Mouse (Mus musculus) CH12.LX (cell line): Measurements from ENCODE around the gene Pak2.

Experiments
- CTCF ChIP-seq, 2 experiments: IDR thresholded peaks in 1 of 2; conservative IDR thresholded peaks in 1 of 2; 2 replicates each; pipeline ENCODE4 v1.5.1; 2011 to 2012; ENCODE audit warnings: low read depth in 2 of 2, low read length in 2 of 2, improper control_type of control experiment in 1 of 2, inconsistent platforms in 1 of 2, mild to moderate bottlenecking in 1 of 2, moderate library complexity in 1 of 2
- E2F4 ChIP-seq: IDR thresholded peaks from 2 replicates; pipeline ENCODE4 v1.6.1; 2011; ENCODE audit warnings: low read depth, low read length, improper control_type of control experiment; ENCODE audit not compliant: insufficient replicate concordance
- MAX ChIP-seq: IDR thresholded peaks from 2 replicates; pipeline ENCODE4 v1.6.1; 2011; ENCODE audit warnings: low read length, improper control_type of control experiment
- NELFE ChIP-seq: IDR thresholded peaks from 2 replicates; pipeline ENCODE4 v1.6.1; 2011; ENCODE audit warnings: low read depth, low read length, improper control_type of control experiment
- PAX5 ChIP-seq: IDR thresholded peaks from 2 replicates; pipeline ENCODE4 v1.6.1; 2012; ENCODE audit warnings: low read length, inconsistent platforms, mixed read lengths
- POLR2A ChIP-seq: IDR thresholded peaks from 2 replicates; pipeline ENCODE4 v1.6.1; 2011; ENCODE audit warnings: low read depth, mild to moderate bottlenecking, improper control_type of control experiment, low read length
- ZC3H11A ChIP-seq: IDR thresholded peaks from 2 replicates; pipeline ENCODE4 v1.6.1; 2012; ENCODE audit warnings: low read depth, mild to moderate bottlenecking, inconsistent platforms, low read length, improper control_type of control experiment

DNA sequence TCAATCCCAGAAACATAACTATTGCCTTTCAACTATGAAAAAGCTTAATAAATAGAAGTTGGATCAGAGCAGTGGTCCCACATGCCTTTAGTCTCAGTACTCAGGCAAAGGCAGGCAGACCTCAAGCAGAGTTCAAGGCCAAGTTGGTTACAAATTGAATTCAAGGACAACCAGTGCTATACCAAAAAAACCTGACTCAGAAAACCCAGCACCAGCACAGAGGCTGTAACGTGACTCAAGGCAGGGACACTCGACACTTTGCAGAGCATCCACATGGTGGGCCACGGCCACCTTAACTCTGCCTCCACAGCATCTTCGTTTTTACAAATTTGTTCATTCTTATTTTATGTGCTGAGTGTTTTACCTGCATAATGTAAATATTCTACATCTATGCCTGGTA is 103.9 kb downstream of the Pak2 start:
- TF ChIP-seq E2F4 (no peak), POLR2A (no peak), PAX5 (no peak), MAX (no peak), NELFE (no peak), ZC3H11A (no peak), CTCF (conservative IDR thresholded peaks at IDR 0.05 in 1 of 2, IDR thresholded peaks at IDR 0.05 in 1 of 2; ENCODE audit: low read depth in 2 of 2, low read length in 2 of 2) (no peak)
